Mouse (Mus musculus) liver (tissue): ENCODE data around the gene Acp7.
A peak's percentile ranks its signal among the peaks of the same experiment; 100 is the strongest.

Experiments used
- DNase-seq: peaks from one replicate; pipeline ENCODE4 v3.0.0-alpha.2; 2020; ENCODE audit warnings: mixed read lengths

Gene Acp7

DNA sequence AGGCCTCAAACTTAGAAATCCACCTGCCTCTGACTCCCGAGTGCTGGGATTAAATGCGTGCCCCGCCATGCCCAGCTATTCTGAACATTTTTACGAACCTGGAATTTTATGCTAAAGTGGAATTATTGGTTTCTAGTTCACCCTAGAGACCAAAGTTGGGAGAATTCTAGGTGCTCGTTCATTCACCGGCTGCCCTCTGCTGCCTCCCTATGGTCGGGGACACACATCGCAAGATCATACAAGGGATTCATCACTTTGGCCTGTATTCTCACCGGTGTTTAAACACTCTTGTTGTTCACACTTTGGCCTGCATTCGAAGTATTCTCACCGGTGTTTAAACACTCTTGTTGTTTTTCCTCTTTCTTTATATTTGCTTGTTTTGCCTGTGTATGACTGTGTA lies 30.1 kb downstream of the Acp7 start:
- peak; percentile 78 for DNase-seq

DNA sequence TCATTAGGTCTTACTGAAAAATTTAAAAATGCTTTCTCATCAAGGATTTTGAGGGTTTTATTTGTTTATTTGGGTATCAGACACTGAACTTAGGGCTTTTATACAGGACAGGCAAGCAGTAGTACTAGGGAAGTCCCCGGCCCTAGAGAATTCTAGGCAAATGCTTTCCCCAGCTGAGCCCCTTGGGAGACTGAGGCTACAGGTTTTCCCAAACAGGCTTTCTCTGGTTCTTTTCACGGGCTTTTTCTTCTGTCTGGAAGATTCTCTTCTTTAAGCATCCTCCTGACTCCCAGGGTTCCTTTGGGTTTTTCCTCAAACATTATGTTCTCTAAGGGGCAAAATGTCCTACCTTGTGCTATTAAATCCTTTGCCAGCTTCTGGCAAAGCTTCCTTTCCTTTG lies 32.2 kb downstream of the Acp7 start:
- DNase-seq, result no peak

DNA sequence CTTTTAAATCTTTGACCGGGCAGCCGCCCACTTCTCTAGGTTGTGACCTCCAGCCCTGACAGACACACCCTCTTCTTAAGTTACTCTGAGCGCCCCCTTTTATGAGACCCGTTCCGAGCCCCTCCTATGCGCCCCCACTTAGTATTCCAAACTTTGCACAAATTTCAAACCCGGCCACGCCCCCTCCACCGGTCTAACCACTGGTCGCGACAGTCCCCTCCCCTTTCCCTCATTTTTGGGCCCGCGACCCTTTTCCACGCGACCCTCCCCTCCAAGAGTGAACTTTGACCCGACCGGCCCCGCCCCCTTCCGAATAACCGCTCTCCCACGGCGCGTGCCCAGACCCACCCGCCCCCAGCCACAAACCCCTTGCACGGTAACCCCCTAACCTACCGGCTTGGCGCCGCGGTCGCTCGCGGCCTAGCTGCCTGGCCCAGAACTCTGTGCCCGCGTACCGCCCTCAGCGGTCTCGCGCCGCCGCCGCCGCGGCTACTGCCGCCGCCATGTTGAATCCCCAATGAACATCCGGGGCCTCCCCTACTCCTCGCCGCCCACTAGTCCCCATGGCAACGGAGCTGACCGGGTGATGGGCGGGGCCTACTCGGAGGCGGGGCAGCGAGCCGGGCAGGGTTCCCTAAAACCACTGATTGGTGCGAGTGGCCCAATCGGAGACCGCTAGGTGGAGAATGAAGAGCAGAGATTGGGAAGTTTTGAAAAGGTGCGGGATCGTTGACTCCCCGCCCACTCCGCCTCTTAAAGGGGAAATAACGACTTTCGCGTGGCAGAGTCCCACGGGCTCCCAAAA lies 33.3 kb downstream of the Acp7 start, which contains the start of the genes Samd4b and Pak4:
TSS of gene Samd4b (minus strand) at position 503 of the 805 bp plus-strand sequence.
TSS of gene Pak4 (minus strand) at position 544 of the 805 bp plus-strand sequence.
- DNase-seq, result peak; percentile 100

DNA sequence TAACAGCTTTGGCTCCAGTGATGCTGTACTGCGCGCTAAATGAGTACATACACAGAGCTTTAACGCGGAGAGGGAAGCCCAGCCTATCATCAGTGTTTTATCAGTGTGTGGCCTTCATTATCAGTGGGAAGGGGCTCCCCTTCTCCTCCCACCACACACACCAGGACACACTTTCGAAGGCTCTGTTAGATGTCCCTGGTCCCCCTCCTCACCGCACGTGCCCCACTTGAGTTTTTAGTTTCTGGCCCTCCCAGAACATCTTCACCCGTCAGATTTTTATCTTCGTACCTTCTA lies 33.9 kb downstream of the Acp7 start:
- DNase-seq, result no peak

DNA sequence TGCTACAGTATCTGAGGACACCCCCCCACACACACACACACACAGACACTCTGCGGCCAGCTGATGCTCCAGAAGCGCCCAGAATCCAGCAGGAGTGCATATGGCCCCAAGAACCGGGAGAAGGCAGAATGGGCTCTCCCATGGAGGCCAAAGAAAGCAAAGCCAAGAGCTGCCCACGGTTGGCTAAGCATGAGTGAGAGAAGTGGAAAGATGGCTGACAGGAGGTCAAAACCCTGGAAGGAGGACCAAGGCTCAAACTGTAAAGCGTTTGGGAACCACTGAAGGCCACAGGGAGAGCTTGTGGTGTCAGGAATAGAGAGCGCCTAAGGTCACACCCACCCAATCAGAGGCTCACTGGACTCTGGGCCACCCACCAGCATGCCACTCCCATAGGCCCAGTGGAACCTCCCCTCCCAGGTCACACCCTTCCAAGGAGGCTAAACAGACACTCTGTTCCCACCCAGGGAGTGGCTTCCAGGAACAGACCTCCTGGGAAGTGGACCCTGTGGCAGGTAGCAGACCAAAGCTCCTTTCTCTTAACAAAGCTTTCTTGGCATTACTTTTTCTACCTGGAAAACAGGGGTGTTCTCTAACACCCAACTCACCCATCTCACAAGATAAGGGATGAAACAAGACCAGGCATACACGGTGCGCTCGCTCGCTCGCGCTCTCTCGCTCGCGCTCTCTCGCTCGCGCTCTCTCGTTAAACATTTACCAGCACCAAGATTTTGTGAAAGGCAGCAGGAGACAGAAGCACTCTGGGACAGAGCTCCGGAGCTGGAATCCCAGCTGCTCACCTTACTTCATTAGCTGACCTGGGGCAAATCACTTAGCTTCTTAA lies 34.5 kb downstream of the Acp7 start:
- DNase-seq, result peak; percentile 91

DNA sequence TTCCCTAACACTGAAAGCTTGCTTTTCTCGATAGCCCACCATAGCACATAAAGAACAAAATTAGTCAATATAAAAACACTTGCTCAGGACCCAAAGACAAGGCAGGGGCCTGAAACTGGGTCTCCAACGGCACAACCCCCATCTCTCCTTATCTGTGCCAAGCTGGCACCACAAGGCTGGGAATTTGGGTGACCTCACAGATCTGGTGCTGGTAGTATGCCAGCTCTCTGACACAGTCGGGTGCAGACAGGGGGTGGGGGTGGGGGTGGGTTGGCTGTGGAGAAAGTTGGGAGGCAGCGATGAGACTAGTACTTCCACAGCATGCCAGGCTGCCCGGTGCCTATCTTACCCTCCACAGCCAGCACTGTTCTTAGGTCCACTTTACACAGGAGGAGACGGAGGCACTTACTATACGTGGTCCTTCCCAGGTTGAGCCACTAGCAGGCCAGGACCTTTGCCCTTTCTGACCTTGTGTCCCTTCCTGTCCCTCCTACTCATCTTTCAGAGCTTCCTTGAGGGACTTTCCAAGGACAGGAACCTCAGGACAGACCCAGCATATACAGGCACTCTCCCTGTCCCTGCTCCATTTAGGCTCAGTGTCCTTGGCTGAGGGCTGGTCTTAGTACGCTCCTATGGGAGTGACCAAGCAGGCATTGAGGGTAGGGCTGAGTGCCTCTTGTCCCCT lies 35.2 kb downstream of the Acp7 start:
- DNase-seq, result no peak

DNA sequence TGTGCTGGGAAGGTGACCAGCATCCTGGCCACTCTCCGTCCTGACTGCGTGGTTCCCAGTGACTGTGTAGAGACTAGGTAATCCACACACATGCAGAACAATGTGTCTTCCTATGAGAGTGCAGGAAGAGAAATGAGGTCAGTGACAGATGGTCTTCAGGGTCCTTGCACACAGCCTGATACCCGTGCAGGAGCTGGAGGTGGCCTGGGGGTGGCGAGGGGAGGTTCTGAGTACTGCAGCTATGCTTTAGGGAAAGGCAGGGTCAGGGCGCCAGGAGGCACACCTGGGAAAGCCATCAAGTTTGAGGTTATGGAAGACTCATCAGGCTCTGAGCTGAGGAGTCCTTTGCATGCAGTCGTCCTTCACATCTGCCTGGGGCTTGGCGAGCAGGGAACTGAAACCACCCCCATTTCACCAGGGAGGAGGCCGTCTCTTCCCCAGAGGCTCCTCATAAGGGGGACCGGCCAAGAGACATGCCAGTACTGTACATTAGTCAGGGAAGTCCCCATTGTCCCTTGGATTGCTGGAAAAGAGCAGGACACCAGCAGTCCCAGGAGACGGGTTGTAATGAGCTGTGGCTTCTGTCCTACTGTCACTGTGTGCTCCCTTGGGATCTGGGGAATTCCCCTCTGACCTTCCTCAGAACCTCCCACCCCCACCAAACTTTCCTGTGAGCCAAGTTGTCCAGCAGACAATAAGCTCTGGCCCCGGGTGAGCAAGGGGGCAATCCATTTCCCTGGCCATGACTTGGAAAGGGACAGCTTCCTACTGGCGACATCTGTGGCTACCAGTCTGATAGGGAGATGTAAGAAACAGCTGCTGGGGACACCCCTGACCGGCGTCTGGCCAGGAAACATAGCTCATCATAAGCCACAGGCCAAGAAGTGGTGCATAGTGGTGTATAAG lies 37.7 kb downstream of the Acp7 start:
- DNase-seq, result no peak

DNA sequence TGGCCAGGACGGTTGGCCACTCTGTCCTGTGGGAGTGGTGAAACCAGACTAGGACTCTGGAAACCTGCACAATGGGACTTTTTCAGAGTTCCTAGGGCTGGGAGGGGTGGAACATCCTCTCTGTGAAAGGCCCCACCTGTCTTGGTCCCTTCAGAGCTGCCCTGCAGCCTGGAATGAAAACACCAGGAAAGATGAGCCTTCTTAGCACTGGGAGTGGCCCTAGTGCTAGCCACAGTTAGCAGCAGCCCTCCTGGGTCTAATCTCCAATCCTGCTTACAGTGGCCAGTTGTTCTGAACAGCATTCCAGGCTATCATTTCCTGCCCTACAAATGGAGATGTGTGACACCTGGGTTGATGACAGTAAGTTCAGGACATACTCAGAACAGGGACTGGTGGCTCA lies 39.3 kb downstream of the Acp7 start:
- DNase-seq, result no peak

DNA sequence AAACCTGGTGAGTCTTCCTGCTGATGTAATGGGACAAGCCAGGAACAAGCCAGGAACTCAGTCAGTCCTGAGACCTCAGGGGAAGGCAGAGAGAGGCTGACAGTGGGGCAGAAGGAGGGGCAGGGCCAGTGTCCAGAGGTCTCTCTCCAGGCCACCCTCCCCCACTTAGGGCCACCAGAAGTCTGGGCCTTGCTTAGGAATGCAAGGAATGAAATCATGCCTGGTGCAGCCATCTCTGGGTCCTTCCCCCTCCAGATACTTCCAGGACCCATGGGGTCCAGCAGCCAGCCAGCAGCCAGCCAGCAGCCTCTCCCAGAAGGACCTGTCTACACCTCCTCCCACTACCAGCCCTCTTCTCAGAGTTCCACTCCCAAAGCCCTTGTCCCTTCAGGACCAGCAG lies 43.5 kb downstream of the Acp7 start:
- no peak for DNase-seq

DNA sequence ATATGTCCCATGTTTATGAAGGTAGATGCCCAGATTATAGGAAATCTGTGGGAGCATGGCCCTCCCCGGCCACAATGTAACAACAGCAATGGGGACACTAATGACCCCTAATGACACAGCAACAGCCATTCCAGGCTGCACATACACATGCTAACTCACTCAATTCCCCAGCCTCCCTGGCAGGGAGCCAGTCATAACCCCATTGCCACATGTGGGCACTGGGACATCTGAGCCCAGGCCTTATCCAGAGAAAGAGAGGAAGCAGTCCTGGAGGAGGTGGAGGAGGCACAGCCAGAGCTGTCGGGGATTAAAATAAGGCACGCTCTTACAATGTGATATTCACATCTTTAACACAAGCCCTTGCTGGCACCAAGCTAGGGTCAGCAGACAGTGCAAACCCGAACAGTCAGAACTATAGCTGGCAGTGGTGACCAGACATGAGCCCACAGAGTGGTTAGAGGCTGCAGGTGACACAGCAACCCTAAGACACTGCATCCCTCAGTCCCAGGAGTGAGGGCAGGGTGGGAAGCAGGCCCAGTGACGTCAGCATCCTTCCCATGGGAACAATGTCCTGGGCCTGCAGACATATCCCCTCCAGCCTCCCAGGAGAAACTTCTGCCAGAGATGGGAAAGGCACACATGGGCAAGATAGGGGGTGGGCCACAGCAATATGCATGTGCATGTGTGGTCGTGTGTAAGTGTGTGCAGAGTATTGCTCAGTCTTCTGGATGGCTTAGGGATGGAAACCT lies 44.3 kb downstream of the Acp7 start:
- DNase-seq, result no peak

DNA sequence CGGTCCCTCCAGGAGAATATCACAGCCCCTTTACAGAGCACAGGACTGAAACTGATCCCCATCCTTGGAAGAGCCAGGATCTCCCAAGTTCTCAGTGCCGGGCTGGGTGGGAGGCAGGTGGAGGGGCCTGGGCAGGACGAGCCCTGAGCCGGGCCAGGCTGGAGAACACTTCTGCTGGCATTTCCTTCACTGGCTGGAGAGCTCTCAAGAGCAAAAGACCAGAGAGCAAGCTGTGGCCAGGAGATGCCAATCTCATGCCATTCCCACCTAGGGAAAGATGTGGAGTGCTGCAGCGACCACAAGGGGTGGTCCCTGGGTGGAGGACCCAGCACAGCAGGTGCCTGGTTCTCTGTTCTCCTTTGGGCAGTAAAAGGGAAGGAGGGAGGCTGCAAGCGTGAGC lies 46.1 kb downstream of the Acp7 start:
- no peak for DNase-seq

DNA sequence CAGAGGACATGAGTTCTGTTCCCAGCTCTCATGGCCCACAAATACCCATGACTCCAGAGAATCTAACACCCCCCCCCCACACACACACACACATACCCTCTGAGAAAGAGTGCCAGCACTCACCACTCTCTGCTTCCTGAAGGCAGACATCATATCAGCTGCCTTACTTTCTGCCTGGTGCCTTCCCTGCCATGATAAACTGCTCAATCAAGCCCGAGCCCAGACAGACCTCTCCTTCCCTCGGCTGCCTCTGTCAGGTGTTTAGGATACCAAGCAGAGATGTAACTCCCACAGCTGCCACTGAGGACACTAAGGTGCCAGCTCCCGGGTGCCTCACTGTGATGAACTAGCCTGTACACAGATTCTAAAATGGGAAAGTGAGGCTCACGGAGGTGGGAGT lies 46.7 kb downstream of the Acp7 start:
- peak; percentile 70 for DNase-seq

DNA sequence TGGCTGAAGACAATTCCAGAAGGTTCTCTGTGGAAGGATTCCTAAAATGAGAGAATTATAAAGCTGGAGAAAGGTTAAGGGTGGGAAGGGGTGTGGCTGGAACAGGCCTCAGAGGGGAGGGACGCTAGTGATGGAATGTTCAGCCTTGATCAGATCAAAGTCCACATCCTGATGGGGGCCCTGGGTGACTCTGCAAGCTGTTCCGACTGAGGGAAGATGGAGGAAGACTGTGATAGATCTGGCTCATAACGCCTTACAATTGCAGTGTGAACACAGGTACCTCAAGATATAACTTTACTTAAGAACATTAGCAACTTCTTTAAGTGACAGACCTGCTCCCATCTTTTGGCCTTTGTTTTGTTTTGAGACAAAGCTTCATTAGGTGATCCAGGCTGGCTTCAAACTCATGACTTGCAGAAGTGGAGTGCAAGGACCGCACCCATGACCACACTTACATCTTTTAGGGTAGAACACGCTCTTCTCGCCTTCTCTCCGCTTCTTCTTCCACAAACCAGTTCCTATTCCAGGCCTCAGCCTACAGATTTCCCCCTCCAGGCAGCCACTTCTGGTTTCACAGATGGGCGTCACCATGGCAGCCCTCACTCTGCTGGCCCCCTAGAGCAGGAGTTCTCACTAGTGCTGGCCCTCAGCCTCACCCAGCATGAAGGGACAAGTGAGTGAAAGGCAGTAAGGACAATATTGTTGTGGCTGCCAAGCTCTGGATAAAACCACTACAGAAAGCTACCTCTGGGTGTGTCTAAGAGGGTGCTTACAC lies 47.4 kb downstream of the Acp7 start:
- DNase-seq, result peak; percentile 81

DNA sequence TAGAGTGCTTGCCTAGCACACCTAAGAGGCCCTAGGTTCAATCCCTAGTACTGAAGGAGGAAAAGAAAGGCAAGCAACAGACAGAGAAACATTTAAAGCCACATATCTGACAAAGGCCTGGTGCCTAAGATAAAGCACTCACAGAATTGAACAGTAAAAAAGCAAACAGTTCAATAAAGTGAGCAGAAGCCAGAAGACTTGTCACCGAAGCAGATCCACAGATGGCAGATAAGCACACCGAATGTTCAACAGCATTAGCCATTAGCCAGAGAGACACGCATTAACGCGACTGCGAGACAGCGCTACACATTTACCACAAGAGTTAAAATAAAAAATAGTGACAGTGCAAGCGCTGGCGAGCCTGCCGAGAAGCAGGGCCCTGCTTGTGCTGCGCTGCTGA lies 48.3 kb downstream of the Acp7 start:
- peak; percentile 39 for DNase-seq

DNA sequence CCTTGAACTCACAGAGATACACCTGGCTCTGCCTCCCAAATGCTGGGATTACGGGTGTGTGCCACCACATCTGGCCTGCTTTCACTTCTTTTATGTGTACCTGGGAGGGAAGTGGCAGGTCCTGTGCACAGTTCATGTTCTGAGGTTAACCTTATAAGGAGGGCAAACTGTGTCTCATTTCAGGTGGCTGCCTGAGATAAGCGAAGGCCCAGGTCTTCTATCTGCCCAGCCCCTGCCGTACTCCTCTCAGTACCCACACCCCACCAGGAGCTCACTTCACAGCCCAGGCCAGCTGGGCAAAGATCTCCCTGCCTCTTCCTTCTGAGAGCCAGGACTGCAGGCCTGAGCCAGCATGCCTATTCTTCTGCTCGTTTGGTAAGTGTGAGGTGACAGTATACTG lies 49.4 kb downstream of the Acp7 start:
- peak; percentile 87 for DNase-seq

DNA sequence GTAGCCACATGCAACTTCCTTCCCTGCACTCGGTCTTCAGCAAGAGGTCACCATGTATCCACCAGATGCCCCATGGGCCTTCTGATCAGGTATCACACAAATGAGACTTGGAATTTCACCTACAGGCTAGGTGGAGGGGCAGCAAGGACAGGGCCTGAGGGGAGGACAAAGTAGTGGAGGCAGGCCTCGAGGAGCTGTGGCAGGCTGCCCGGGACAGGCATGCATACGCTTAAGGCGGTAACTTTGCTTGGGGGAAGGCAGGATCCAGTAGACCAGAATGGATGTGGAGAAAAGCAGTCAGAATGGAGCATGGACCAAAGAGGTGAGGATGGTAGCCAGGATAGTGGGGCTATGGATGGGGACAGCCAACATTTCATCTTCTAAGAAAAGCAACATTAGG lies 51.3 kb downstream of the Acp7 start:
- no peak for DNase-seq

DNA sequence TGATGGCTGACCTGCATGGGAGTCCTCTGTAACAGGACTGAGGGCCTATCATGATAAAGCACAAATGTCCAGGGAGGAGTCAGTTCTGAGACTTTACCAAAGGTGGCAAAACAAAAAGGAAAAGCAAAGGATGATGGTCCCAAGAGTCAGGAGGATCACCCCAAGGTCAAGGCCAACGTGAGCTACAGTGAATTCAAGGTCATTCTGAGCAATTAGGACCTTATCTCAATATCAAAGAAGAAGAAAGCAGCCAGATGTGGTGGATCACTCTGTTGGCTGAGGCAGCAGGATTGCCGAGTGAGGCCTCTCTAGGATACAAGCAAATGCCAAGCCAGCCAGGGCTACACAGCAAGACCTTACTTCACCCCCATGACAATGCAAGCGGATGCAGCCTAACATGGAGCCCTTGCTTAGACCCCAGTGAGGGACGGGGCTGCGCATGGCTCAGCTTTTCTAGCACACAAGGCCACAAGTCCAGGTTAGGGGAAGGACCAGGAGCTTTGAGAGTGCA lies 52.5 kb downstream of the Acp7 start:
- no peak for DNase-seq

DNA sequence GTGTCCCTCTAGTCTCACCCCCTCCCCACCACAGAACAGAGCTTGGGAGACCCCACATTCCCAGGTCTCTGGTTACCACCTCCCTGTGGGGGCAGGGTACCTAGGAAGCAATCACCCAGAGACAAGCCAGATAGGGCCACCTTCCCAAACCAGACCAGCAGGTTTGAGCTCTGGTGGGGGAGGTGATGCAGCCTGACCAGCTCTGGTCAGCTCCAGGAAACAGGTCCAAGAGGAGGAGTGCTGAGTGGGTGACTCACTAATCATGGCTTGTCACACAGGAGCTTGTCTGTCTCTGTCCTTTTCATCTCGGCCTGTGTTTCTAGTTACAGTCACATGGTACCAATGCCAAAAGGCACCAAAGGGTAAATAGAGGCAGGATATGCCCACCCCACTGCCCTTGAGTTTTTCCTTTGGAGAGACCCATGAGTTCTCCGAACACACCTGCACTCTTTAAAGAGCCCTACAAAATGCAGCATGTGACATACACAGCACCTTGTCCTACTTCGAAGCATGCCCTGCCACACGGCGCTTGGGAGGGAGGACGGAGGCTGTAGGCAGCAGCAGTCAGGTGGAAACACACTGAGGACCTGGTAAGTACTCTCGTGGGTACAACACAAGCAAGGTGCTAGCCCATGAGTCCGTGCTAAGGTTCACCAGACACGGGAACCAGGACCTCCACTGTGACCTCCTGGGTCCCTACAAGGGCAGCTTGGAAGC lies 53.1 kb downstream of the Acp7 start:
- DNase-seq, result no peak

DNA sequence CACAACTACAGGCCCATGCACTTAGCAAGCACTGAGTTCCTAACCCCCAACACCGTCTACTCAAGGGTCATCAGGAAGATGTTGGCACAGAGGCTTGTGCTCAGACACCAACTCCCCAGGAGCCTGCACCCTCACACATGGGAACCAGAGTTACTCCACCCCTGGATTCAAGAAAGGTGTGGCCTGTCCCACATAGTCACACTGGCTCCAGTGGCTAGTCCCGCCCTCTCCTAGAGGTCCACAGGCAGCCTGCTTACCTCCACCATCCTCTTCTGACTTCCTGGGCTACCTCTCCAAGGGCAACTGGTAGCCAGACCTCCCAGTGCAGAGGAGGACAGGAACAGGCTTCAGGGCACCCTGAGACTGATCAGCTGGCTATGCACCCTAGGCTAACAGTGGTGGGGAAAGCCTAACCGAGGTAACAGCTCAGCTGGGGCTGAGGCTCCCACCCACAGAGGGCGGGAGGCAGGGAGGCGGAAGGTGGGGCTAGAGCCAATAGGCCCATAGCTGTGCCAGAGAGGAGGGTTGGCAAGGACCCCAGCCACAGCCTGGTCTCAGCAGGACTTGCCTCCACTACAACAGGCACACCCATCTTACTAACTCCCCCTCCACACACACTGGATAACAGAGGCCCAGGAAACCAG lies 54.7 kb downstream of the Acp7 start:
- DNase-seq, result peak; percentile 73

DNA sequence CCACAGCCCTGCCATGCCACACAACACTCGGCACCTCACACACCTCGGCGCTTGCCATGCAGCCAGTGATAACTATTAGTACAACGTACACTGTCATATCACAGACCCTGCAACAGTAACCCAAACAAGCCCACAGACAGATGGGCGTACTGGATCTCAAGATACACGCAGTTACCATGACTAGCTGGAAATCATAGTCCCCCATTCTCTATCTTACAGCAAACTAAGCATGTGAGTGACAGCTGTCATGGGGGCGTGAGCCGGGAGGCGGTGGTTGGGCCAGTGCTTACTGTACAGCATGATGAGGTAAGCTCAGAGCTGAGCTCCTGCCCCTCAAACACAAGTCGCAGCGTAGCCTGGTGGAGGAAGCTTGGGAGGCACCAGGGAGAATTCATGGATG lies 55.5 kb downstream of the Acp7 start:
- no peak for DNase-seq
